Mouse (Mus musculus) mature B cell (primary cell): ENCODE data around the gene Ceacam16.

Source experiments
- in situ Hi-C: fragments of 300-500 bp; cut with MboI; formaldehyde crosslinking; loops from 2 replicates; pipeline ENCODE4 v1.14.3; 2019

Ceacam16 gene

DNA sequence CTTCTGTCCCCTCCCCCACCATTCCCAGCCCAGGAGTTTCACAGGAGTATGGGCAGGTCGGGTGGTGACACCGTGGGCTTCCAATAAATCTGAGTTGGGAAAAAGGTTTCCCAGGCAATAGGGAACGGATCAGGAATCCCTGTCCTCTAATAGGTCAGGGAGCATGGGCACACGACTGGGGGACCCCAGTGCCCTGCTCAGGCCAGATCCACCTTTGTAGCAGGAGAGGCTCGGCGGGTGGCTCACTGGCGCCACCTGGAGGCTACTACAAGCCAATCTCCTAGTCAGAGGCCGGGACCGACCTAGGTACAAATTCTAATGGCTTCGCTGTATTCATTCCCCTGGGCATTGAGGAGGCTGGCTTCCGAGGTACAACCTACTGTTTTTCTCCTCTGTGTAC, 17.5 kb downstream of the Ceacam16 start:
- in situ Hi-C loops, result loop anchor here (5.0 kb wide), 1 partner anchor 41 kb away; no protein-coding TSS in a partner anchor

DNA sequence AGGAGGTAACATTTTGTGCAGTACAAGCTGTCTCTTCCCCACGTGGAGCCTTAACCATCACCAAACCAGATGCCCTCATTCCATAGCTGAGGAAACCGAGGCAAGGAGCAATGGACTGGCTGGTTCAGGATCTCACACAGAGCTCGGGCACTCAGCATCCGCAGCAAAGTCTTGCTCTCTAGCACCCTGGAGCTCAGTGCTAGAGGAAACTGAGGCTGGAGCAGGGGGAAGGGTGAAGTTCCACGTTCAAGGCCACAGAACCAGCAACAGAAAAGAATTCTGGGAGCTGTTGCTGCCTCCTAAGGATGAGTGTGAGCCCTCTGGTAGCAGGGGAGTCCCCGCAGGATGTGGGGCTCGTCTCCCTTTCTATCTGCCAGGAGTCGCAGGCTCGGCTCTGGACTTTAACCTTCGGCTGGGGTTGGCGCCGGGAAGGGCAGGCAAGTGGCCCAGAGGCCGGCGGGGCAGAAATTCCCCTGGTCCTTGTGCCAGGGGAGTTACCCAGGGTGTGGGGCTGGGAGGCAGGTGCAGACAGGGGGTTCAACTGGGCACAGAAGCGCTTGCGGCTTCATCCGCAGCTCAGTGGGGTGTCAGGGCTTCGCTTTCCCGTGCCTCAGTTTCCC, 18.1 kb downstream of the Ceacam16 start:
- in situ Hi-C loops, result loop anchor here (5.0 kb wide), 1 partner anchor 41 kb away; no protein-coding TSS in a partner anchor

DNA sequence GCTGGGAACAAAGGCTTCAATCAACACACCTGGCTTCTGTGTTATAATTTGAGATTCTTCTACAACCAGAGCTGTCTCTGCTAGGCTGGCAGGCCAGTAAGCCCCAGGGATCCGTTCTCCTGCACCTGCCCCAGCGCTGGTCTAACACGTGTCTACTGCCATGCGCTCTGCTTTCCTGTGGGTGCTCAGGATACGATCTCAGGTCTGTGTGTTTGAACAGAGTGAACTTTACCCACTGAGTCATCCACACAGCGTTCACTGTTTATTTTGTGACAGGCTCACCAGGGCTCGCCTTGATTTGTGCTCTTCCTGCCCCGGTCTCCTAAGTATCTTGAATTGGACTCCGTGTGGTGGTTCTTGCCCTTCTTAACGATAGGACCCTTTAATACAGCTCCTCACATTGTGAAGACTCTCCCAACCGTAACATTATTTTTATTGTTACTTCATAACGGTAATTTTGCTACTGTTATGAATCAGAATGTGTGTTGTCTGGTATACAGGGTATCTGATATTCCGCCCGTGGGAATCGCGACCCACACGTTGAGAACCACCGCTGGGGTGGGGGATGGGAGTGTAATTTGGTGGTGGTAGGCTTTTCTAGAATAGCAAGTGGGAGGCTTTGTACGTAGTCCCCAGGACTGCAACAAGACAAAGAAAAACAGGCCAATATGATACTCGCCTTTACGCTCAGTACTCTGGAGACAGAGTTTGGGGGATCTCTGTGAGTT, 19.2 kb downstream of the Ceacam16 start:
- in situ Hi-C loops, result loop anchor here (5.0 kb wide), 1 partner anchor 40 kb away; no protein-coding TSS in a partner anchor

DNA sequence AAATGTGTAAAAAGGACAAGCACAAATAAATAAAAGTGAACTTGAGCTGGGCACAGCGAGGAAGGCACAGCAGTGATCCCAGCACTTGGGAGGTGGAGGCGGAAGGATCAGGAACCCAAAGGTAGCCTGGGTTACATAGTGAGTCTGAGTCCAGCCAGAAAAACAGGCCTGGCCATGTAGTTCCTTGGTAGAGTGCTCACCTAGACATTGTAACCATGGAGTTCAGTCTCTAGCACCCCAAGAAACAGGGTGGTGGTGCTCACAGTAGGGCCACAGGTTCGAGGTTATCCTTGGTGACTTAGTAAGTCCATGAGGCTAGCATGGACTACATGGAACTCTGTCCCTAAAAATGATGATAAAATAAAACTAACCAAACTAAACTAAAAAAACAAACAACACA, 20.2 kb downstream of the Ceacam16 start:
- in situ Hi-C loops, result loop anchor here (5.0 kb wide), 1 partner anchor 39 kb away; no protein-coding TSS in a partner anchor

DNA sequence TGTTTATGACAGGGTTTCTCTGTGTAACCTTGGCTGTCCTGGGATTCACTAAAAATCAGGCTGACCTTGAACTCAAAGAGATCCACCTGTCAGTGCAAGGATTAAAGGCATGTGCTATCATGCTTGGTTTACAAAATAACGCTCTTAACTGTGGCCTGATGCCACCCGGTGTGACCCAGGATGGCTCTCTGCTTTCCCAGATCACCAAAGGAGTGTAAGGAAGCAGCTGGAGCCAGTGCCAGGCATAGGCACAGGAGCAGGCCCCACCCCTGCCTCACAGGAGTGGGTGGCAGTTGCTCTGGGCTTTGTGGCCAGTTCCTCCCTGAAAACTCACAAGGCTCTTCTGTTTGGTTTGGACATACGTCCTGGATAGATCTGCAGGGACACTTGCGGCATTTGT, 20.7 kb downstream of the Ceacam16 start:
- in situ Hi-C loops, result loop anchor here (5.0 kb wide), 1 partner anchor 38 kb away; no protein-coding TSS in a partner anchor

DNA sequence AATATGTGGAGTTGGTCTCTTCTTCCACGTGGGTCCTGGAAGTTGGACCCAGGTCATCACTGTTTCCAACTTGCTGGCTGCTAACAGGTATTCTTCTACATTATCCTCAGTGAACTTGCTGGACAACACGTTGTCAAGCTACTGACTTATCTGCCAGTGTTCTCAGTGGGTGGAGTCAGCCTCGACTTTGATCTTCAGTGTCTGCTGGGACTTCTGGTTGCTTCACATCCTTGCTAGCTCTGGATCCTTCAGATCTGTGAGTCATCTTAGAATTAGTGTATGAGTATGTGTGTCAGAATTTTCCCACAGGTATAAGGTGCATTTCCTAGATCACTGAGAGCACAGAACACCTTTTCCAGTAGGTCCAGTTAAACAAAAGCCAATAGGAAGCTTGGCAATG, 24.3 kb downstream of the Ceacam16 start:
- in situ Hi-C loops, result no loop called here

DNA sequence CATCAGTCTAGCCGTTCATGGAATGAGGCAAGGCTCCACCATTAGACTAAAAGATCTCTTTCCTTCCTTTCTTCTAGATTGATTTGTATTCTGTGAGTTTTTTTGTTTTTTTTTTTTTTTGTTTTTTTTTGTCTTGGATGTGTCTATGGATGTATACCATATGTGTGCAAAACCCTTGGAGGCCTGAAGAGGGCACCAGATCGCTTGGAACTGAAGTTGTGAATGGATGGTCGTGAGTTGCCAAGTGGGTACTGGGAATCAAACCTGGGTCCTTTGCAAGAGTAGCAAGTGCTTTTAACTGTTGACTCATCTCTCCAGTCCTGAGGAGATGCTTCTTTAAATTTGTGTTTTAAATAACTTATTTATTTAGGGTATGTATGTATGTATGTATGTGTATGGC, 27.0 kb downstream of the Ceacam16 start:
- in situ Hi-C loops, result no loop called here

DNA sequence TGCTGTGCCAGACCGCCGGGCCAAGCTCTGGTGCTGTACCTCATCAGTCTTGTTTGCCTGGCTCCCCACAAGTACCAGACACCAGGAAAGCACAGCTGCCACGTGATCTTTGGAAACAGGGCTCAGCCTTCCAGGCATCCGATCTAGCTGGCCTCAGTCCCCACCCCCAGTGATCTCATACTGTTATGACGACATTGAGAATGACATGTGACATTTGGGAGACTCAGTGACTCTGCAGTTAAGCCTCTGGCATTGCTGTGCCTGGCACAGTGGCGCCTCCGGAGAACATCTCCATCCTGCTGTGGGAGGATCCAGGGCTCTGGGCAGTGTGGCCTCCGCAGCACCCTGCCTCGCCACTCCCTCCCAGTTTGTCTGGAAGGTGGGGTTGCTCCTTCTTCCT, 29.3 kb downstream of the Ceacam16 start:
- in situ Hi-C loops, result no loop called here

DNA sequence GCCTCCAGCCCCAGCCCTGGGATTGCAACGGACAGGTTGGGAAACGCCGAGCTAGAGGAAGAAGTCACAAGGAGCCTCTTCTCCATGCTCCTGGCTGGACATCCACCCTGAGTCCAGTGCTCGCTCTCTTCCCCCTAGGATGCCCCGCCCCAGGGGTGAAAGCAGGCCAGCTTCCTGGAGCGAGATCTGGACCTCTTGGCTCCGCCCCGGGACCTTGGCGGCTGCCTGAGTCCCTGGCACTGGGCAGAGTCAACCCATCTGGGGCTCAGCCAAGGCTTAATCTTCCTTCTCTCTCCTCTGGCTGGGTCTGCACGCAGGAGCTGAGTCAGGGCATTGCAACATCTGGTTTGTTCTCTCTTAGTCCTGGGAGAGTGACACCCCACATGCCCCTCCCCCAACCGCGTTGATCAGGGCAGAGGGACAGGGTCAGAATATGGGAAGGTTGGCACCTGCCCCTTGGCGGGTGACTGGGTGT, 30.4 kb downstream of the Ceacam16 start:
- in situ Hi-C loops, result no loop called here

DNA sequence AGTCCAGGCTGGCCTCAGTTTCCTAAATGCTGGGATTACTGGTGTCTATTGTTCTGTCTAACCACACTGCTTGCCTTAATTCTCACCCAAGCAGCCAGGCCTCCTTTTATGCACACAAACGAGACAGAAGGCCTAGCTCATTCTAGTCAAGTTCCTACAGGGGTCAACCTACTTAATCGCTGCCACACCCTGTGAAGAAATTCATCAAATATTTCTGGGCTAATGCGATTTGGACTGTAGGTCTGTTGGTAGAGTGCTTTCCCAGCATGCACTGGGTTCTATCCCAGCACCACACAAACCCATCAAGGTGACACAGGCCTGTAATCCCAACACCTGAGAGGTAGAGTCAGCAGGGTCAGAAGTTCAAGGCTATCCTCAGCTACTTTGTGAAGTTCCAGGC, 31.4 kb downstream of the Ceacam16 start:
- in situ Hi-C loops, result no loop called here

DNA sequence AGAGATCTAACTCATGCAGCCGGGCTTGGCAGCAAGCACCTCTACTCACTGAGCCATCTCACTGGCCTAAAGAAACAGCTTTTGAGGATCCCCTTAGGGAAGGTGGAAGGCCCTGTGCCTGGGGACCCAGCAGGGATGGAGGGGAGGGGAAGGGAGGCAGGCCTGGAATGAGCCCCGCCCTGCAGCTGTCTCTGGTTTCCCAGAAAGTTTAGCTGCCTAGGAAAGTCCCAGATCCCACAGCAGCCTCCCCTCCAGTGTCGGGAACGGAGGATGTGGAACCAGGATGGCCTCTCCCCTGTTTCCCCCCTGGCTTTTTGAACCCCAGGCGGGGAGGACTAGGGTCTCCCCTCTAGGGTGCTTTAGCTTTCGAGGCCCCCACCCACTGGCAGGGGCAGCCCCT, 34.3 kb downstream of the Ceacam16 start:
- in situ Hi-C loops, result no loop called here

DNA sequence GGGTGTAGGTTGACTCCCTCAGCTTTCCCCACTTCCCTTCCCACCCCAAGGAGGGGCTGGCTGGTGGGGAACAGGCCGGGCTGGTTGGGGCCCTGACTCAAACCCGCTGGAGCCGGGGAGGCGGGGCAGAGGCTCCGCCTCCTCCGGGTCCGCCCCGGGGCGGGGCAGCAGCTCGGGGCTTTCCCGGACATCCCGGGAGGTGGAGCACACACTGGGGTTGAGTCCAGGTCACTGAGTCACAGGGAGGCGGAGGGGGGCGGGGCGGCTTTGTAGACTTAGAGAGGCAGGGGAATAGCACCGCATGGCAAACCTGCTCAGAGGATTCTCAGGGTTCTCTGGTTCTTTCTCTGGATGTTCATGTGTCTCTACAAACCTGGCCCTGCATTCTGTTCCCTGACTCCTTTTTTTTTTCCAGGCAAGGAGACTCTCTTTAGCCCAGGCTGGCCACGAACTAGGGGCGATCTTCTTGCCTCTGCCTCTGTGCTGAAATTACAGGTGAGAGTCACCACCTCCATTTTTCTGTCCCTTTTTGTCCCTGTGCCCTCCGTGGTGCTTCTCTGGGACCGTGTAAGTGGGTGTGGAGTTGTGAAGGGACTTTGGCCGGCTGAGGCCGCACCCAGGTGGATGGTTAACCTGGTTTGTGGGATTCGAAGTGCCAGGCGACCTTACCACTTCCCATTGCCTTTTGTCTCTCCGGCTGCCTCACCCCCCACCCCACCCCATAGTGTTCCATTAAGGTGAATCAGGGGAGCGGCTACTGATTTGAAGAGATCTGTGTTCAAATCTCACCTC, 36.7 kb downstream of the Ceacam16 start:
- in situ Hi-C loops, result no loop called here

DNA sequence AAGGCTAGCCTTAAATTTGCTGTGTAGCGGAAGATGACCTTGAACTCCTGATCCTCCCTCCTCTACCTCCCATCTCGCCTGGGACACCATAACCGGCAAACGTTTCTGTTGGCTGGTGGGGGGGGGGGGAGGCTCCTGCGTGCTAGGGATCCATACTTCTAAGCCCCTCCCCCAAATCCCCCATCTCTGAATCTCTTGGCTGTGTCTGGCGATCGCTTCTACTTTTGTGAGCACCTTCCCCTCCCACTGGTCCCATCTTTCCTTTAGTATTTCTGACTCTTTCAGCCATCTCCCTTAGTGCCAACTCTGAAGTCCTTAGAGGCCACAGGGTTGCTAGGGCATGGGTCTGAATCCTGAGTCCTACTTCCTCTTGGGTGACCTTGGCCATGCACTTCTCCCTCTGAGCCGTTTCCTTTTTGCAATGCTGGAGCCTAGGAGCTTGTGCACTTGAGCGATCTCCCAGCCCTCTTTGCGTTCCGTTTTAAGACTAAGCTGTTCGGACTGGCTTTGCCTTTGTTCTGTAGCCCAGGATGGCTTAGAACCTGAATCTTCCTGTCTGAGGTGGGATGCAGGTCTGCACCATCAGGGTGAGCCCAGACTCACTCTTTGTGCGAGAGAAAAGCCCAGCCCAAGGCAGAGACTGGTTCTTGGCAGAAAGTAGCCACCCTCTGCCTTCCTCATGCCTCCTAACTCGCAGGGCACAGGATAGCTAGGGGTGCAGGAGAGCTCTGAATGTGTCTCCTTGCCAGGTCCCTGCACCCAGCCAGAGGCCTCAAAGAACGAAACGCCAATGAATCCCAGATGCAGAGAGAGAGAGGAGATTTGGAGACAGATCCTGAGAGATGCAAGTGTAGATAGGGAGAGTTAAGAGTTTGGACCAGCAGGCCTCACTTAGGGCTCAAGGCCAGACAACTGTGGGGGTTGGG, 37.6 kb downstream of the Ceacam16 start:
- in situ Hi-C loops, result no loop called here

DNA sequence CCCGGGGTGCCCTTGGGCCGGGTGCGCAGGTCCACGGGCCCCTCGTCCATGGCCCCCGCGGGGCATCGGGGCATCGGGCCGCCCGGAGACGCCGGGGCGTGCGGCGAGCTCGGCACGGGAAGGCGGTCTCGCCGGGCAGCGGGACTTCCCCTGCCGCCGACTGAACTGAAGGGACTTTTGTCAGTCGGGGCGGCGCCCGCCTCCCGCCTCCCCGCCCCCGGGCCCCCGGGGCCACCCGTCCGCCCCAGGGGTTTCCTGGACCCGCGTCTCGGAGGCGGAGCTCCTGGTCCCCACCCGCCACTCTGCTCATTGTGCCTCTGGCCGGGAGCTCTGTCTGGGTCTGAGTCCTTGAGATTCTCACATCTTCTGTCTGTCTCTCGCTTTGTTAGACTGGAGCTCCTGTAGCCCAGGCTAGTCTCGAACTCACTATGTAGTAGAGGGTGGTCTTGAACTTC, 38.5 kb downstream of the Ceacam16 start, which contains the start of gene Bcl3:
Gene Bcl3, minus strand, starts transcription at position 167 of the 455 bp plus-strand sequence.
- in situ Hi-C loops, result no loop called here

DNA sequence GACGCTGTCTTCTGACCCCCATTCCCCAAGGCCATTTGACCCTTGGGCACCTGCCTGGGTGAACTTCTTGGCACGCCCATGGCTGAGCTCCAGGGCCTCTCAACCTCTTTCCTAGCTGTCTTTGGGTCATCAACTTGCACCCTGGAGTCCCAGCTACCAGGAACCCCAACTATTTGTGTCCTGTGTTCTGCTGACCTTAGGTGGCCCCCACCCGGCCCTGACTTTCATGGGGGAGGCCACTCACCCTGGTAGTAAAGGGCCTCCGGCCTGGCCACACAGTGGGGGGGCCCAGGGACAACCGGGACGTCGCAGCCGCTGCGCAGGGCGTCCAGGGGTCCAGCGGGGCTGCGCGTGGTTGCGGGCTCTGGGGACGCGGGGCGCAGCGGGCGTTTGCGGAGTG, 38.9 kb downstream of the Ceacam16 start:
- in situ Hi-C loops, result no loop called here

DNA sequence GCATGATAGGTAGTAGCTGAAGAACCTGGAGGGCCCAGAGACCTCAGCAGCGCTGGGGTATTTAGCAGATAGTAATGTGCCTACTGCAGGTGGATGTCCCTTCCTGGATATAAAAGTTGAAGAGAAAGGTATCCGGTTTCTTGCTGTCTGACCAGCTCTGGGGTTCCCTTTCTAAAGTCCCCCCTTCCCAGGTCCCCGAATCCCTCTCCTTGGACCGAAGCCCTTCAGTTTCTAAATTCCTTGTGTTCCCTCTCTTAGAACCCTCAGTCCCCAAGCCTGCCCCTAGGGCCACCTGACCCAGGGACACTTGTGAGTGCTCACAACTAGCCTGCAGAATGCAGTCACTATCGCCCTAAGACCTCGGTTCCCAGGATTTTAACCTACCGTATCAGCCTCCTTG, 39.5 kb downstream of the Ceacam16 start:
- in situ Hi-C loops, result no loop called here

DNA sequence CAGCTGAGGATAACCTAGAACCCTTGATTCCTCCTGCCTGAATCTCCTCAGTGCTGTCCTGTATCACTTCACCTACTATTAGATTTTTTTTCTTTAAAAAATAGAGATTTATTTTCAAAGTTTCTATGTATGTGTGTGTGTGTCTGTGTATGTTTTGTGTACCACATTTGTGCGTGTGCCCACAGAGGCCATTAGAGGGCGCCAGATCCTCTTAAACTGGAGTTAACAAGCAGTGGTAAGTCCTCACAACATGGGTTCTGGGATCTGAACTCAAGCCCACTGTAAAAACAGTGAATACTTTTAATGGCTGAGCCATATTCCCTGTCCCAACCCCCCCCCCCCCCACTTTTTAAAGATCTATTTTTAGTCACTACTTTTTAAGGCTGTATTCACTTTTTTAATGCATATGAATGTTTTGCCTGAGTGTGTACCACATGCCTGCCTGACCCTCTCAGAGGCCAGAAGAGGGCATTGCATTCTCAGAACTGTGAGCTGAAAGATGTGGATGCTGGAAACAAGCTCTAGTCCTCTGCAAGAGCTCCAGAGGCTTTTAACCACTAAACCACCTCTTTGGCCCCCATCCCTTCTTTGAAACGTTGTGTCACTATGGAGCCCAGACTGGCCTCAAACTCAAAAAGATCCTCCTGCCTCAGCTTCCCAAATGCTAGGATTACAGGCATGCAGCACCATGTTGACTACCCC, 40.6 kb downstream of the Ceacam16 start:
- in situ Hi-C loops, result no loop called here

DNA sequence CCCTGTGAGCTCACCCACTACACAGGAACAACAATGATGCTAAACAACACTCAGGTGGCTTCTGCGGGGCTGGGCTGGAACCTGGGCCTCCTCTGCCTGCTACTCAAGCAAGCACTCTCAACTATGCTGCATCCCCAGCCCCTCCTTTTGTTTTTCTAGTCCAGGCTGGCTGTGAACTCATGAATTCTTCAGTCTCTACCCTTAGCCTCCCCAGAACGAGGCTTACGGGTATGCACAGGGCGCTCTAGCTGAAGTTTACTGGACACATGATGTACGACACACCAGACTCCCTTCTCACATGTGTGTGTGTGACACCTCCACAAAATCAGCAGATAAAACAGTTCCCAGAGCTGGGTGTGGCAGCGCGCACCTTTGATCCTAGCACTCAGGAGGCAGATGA, 42.2 kb downstream of the Ceacam16 start:
- in situ Hi-C loops, result no loop called here

DNA sequence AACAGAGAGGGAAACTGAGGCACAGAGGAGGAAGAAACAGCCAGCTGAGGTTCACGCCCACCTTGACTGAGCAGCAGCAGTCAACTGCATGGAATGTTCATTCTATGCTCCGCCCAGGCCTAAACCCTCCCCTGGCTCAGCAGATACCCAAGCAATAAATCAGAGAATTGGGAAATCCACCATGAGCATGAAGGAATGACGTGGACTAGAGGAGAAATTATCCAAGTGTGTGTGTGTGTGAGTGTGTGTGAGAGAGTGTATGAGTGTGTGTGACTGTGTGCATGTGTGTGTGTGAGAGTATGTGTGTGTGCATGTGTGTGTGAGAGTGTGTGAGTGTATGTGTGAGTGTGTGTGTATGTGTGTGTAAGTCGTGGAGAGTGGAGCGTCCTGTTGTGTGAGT, 42.7 kb downstream of the Ceacam16 start:
- in situ Hi-C loops, result no loop called here

DNA sequence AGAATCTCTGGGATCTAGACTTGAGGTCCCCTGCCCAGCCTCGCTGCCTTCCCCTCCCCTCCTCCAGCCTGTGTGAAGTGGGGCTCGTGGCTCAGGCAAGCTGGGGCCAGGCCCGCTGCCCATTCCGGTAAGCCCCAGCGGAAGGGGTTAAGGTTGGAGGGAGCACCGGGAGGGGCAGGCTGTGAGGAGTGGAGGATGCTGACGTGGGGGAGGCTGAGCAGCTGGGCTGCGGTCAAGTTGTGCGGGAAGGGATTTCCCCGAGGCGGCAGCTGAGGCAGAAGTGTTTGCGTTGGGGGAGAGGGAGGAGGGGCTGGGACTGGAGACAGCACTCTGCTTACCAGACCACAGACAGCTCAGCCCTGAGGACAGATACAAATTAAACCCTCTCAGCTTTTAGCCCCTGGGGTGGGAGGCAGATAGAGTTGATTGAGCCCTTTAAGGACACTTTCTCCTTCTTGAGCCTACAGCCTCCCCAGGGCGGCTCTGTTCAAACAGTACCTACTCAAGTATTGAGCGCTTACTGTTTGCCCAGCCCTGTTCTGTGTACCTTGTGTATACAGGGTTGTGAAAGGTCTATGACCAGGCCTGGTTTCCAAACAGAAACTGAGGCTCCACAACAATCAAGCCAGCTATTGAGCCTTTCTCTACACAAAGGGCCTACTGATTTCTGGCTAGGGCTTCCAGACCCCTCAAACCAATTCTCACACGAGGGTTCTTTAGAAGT, 43.6 kb downstream of the Ceacam16 start:
- in situ Hi-C loops, result no loop called here
